Mouse (Mus musculus): ENCODE measurements around the gene Jup.

The Jup gene

DNA sequence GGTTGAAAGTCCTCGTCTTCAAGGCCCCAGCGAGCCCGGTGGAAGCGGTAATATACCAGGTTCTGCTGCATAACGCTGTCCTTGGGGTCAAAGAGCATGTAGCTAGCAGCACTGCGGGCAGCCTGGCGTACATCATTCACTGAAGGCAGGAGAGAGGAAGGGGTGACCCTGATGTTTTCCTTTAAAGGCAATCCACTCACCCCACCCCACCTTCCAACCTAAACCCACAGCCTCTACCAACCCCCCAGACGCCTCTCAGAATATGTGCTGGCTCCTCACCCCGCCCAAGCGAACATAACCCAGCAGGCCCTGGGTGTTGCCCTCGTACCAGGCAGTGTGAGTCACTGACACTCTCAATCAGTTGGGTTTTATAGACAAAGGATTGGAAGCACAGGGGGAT, 14.2 kb upstream of the Jup start:
- in situ Hi-C loops (cut with MboI; ENCODE audit: low pct_unique_long_range_greater_than_20kb in 1 of 2, low sequenced_read_pairs in 2 of 2, unreplicated experiment in 1 of 2) = no loop called here

GRCm38 (mm10) chr11:100409686-100410085, 12.1 kb upstream of the Jup start:
- in situ Hi-C loops (cut with MboI; ENCODE audit: low pct_unique_long_range_greater_than_20kb in 1 of 2, low sequenced_read_pairs in 2 of 2, unreplicated experiment in 1 of 2) = loop anchor here (5.0 kb wide), 2 partner anchors 47 to 52 kb away; partner anchors contain the start of gene Hap1 (in 1 of the 2)

GRCm38 (mm10) chr11:100408835-100409462, 11.4 kb upstream of the Jup start:
- in situ Hi-C loops (cut with MboI; ENCODE audit: low pct_unique_long_range_greater_than_20kb in 1 of 2, low sequenced_read_pairs in 2 of 2, unreplicated experiment in 1 of 2) = loop anchor here (5.0 kb wide), 2 partner anchors 47 to 52 kb away; partner anchors contain the start of gene Hap1 (in 1 of the 2)

DNA sequence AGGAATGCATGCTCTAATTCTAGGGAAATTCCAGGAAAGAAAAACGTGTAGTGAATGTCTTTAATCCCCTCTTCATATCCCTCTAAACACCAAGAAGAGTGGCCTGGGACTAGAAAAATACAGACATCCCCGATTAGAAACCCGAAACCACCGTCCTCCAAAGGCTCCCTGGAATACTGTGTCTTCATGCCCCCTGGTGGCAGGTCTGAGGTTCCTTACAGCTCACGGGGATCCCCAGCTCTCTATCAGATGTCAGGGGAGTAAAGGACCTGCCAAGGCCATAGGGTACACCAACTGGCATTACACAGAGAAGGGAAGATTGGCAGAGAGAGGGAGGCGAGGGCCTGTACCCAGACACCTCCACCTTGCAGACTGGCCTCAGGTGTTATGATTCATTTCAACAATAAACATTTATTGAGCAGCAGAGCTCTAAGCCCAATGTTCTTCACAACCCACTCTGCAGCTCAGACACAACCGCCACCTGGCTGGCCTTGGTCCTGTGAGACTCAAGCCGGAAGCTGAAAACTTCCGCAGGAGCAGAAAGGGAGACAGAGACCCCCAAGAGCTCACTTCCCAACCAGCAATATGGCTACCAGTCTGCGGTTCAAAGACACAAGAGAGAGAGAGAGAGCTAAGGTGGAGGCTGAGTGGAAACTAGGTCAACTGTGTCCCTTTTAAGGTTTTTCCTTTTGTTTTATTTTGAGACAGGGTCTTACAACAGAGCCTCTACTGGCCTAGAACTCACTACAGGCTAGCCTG, 10.7 kb upstream of the Jup start:
- in situ Hi-C loops (cut with MboI; ENCODE audit: low pct_unique_long_range_greater_than_20kb in 1 of 2, low sequenced_read_pairs in 2 of 2, unreplicated experiment in 1 of 2) = loop anchor here (5.0 kb wide), 2 partner anchors 46 to 51 kb away; partner anchors contain the start of gene Hap1 (in 1 of the 2)

DNA sequence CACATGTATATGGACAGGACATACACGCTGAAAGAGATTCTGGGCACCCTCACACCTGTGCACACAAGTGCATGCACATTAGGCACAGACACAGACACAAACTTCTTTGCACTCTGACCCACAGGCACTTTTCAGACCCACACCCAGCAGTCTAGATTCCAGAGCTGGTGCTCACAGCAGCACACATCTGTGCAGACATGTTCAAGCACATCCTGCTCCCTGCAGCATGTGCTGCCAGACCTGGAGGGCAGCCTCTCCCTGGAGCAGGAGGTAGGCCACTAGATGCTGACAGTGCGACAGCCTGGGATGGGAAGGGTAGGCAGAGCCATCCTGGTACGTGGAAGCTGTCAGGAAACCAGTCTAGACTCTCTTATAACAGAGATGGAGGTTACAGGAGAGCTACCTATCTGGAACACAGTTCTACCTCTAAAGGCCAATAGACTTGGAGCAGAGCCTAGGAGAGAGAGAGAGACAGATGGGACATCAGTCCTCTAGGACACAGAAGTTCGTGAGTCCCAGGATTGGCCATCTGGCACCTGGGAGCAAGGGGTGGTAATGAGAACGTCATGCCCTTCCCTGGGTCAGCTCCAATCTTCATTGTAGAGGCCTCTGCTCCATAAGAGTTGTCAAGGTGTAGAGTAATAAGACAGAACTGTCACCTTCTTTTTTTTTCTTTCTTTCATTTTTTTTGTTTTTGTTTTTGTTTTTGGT, 9.6 kb upstream of the Jup start:
- in situ Hi-C loops (cut with MboI; ENCODE audit: low pct_unique_long_range_greater_than_20kb in 1 of 2, low sequenced_read_pairs in 2 of 2, unreplicated experiment in 1 of 2) = loop anchor here (5.0 kb wide), 2 partner anchors 45 to 50 kb away; partner anchors contain the start of gene Hap1 (in 1 of the 2)

GRCm38 (mm10) chr11:100406273-100406672, 8.7 kb upstream of the Jup start:
- in situ Hi-C loops (cut with MboI; ENCODE audit: low pct_unique_long_range_greater_than_20kb in 1 of 2, low sequenced_read_pairs in 2 of 2, unreplicated experiment in 1 of 2) = loop anchor here (5.0 kb wide), 2 partner anchors 44 to 49 kb away; partner anchors contain the start of gene Hap1 (in 1 of the 2)

GRCm38 (mm10) chr11:100404456-100405074, 7.0 kb upstream of the Jup start:
- in situ Hi-C loops (cut with MboI; ENCODE audit: low pct_unique_long_range_greater_than_20kb in 1 of 2, low sequenced_read_pairs in 2 of 2, unreplicated experiment in 1 of 2) = loop anchor here (5.0 kb wide), 2 partner anchors 42 to 47 kb away; partner anchors contain the start of gene Hap1 (in 1 of the 2)

GRCm38 (mm10) chr11:100403445-100404134, 6.0 kb upstream of the Jup start:
- in situ Hi-C loops (cut with MboI; ENCODE audit: low pct_unique_long_range_greater_than_20kb in 1 of 2, low sequenced_read_pairs in 2 of 2, unreplicated experiment in 1 of 2) = no loop called here

DNA sequence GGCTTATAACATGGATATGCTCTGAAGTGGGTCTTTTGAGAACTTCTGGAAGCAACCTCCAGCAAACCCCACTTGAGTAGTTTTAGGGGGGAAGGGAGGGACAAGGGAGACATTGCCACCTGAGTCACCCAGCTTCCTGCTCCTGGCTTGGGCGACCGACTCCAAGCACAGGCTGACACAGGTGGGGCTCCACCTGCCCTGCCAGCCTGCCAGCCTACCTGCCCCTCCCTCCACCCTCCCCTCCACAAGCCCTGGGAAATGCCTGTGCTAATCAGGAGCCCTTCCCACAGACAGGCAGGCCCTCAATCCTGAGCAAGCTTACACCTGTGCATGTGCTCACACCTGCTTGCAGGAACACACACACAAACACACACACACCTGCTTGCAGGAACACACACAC, 5.1 kb upstream of the Jup start:
- in situ Hi-C loops (cut with MboI; ENCODE audit: low pct_unique_long_range_greater_than_20kb in 1 of 2, low sequenced_read_pairs in 2 of 2, unreplicated experiment in 1 of 2) = no loop called here

GRCm38 (mm10) chr11:100402240-100402639, 4.7 kb upstream of the Jup start:
- in situ Hi-C loops (cut with MboI; ENCODE audit: low pct_unique_long_range_greater_than_20kb in 1 of 2, low sequenced_read_pairs in 2 of 2, unreplicated experiment in 1 of 2) = no loop called here

DNA sequence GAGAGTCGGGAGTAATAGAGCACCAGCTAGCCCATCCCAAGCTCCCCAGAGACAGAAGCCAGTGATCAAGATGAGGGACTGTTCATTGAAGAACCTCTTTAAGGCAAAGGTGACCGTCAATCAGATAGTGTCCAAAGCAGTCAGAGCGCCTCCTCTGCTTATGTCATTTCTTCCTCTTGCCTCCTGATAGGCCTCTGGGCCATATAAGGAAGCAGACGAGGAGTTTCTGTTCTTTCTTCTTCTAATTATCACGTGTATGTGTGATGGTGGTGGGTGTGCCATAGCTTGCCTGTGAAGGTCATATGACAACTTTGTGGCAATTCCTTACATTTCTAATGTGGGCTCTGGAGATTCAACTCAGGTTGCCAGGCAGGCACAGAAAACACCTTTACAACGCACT, 3.3 kb upstream of the Jup start:
- in situ Hi-C loops (cut with MboI; ENCODE audit: low pct_unique_long_range_greater_than_20kb in 1 of 2, low sequenced_read_pairs in 2 of 2, unreplicated experiment in 1 of 2) = no loop called here

DNA sequence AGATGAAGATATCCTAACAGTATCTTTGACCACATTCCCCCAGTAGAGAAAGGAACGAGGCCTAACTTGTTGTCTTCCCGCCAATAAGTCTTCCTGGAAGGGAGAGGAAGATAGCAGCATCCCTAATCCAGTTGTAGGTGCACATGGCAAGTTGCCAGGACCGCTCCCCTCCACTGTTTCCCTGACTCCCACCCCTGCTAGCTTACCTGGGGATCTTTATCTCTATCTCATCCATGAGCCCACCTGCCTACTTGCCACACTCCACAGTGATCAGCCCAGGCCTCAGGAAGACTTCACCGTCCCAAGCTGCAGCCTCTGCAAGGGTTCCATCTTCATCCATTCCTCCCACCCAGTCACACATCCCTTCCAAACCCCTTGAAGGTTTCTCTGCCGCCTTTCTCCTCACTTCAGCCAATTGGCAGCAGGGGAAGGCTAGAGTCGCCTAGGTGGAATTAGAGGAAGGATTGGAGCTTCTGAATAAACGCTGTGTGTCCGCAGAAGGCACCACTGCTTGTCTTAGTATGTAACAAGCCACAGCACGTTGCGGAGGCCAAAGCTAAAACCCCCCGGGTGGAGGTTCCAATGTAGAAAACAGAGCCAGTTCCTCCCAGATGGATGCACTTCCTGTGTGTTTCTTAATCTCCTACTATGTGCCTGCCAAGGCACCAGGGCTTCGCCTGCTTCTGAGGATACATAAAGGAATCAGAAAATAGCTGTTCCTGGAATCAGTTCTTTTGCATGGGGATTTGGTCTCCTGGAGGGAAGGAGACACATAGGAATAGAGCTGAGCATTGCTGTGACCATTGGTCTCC, 2.4 kb upstream of the Jup start:
- in situ Hi-C loops (cut with MboI; ENCODE audit: low pct_unique_long_range_greater_than_20kb in 1 of 2, low sequenced_read_pairs in 2 of 2, unreplicated experiment in 1 of 2) = no loop called here

DNA sequence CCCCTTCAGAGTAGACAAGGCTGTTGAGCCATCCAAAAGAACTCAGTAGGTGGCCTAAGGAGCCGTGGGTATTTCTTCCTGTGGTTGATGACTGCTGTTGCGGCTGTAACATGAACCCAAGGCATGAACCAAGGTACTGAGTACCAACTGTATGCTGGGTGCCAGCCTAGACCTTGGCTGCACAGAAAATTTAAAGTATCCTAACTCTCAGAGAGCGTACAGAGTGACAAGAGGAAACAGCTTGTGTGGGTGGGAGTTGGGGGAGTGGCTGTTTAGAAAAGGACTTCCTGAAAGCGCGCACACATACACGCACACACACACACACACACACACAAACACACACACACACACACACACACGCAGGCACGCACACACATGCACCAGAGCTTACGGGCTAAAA, 1.8 kb upstream of the Jup start:
- in situ Hi-C loops (cut with MboI; ENCODE audit: low pct_unique_long_range_greater_than_20kb in 1 of 2, low sequenced_read_pairs in 2 of 2, unreplicated experiment in 1 of 2) = no loop called here

DNA sequence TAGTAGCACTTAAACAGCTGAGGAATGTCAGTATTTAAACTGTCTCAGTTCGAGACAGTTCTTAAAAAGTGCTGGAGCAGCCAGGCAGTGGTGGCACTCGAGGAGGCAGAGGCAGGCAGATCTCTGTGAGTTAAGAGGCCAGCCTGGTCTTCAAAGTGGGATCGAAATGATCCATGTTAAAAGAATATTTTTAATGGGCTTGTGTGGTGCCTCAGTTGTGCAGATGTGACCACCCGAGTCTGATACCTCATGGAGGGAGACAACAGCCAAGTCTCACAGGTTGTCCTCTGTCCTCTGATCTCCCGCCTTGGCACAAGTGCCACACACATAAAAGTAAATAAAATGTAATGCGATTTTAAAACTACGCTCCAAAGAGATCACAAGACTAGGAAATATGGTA, 954 bp upstream of the Jup start:
- in situ Hi-C loops (cut with MboI; ENCODE audit: low pct_unique_long_range_greater_than_20kb in 1 of 2, low sequenced_read_pairs in 2 of 2, unreplicated experiment in 1 of 2) = no loop called here

DNA sequence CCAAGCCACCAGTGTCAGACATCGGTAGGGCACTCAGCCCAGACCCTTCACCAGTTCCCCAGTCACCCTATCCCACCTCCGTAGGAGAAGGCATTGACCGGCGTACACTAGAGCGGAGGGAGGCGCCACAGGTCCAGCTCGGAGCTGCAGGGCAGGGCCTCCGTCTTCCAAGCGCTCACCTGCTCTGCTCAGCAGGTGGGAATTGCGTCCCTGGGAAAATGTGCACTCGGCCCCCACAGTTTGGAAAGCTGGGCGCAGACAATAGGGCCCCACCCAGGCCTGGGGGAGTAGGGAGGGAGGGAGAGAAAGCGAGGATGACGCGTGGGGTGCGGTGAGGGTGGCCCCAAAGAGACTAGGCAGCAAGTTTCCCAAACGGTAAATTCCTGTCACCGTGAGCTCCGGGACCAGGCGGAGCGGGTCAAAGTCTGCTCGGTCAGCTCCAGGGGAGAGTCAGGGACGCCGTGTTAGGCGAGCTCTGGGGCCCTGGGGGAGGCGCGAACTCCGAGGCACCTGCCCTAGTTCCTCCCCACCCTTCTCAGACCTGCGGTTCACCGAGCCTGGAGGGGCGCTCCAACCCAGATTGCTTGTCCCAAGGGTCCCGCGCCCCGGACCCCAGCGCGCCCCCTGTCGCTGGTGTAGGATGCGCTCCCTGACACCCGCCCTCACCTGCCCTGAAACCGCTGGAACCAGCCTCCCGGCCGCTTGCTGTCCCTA, 520 bp downstream of the Jup start:
- in situ Hi-C loops (cut with MboI; ENCODE audit: low pct_unique_long_range_greater_than_20kb in 1 of 2, low sequenced_read_pairs in 2 of 2, unreplicated experiment in 1 of 2) = no loop called here

GRCm38 (mm10) chr11:100395861-100396631, 1.5 kb downstream of the Jup start:
- in situ Hi-C loops (cut with MboI; ENCODE audit: low pct_unique_long_range_greater_than_20kb in 1 of 2, low sequenced_read_pairs in 2 of 2, unreplicated experiment in 1 of 2) = no loop called here

Measured in mouse embryonic stem cell (cell line).